8 mouse cellular contexts compared by ENCODE assay signal in the genomic region with DNA sequence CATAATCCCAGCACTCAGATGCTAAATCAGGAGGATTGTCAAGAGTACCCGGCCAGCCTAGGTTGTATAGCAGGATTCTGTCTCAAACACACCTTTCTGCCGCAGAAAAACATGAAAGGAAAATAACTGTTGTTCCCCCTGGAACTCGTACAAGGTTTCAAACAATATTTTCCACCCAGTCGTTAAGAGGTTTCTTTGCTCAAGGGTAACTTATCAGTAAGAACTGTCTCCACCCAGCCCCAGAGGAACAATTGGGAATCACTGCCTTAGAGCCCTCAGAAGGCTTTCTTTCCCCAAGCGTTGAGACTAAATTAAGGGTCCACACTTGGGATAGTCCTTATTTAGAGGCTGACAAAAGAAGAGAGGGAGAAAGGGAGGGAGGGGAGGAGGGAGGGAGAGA. TPM values are rescaled to one million over a fixed set of nuclear protein-coding genes. Genes with fewer than 3 reads are reported as not detected.
A peak's percentile ranks its signal among the peaks of the same experiment; 100 is the strongest.
DNase-seq lines count a peak whose midpoint lies in the region; ATAC-seq and TF ChIP-seq lines count a peak whose summit lies in the region.

No protein-coding gene starts in this region.

- WGBS in heart, embryonic 14.5 days = 18% methylated on average over 5 of the region's 5 CpGs
- 27% methylated on average over 5 of the region's 5 CpGs for WGBS in liver, postnatal 0 days (ENCODE audit: insufficient replicate concordance)

- no peak for TF ChIP-seq POLR2A in CH12.LX (IDR thresholded peaks at IDR 0.05; ENCODE audit: low read depth, low read length)

- H3K36me3 ChIP-seq in CH12.LX (replicated peaks in 1 of 2; ENCODE audit: control insufficient read depth in 1 of 2, insufficient read depth in 1 of 2, low read length in 1 of 2) = peaks cover 0 to under 1% of the 10 kb centered on the region in 2 experiments
- no peaks in the 10 kb centered on the region for H3K36me3 ChIP-seq in heart, embryonic 14.5 days (ENCODE audit: control insufficient read depth, insufficient read depth, low read length)
- no peaks in the 10 kb centered on the region for H3K36me3 ChIP-seq in liver, postnatal 0 days (replicated peaks; ENCODE audit: insufficient read depth, low read length)

- H3K27ac ChIP-seq in CH12.LX (ENCODE audit: insufficient read depth, low read depth) = no peak overlapping the region
- peak overlapping the region; percentile 64 to 94 for H3K27ac ChIP-seq in heart, embryonic 14.5 days (replicated peaks in 1 of 2; ENCODE audit: control insufficient read depth in 1 of 2, insufficient read depth in 1 of 2, low read depth in 2 of 2, low read length in 2 of 2)
- H3K27ac ChIP-seq in liver, postnatal 0 days (ENCODE audit: low read depth) = peak overlapping the region; percentile 98

- DNase-seq in adrenal gland, adult 2 months = peak; percentile 21
- DNase-seq in adrenal gland, postnatal 36 days = no peak
- DNase-seq in CH12.LX (ENCODE audit: extremely low read depth) = no peak
- DNase-seq in liver, postnatal 0 days = no peak
- DNase-seq in urinary bladder, postnatal 25 days (ENCODE audit: low spot score) = no peak

- peaks cover 25 to 60% of the 10 kb centered on the region in 2 experiments for H3K4me1 ChIP-seq in CH12.LX (ENCODE audit: control insufficient read depth in 1 of 2, insufficient read depth in 2 of 2)
- H3K4me1 ChIP-seq in heart, embryonic 14.5 days (ENCODE audit: control insufficient read depth in 2 of 2, insufficient read depth in 2 of 2, low read length in 2 of 2) = peaks cover 33 to 44% of the 10 kb centered on the region in 2 experiments
- H3K4me1 ChIP-seq in liver, postnatal 0 days (ENCODE audit: insufficient read depth) = peaks cover 60% of the 10 kb centered on the region

- peaks cover 8% of the 10 kb centered on the region for H3K9me3 ChIP-seq in CH12.LX (replicated peaks; ENCODE audit: low read length)
- no peaks in the 10 kb centered on the region for H3K9me3 ChIP-seq in heart, embryonic 14.5 days (ENCODE audit: control insufficient read depth, low read length)
- no peaks in the 10 kb centered on the region for H3K9me3 ChIP-seq in liver, postnatal 0 days (ENCODE audit: low read length)

- dilution Hi-C loops in CH12.LX (cut with MboI; ENCODE audit: extremely low pct_ligation_motif_present, extremely low pct_unique_long_range_greater_than_20kb, low sequenced_read_pairs) = no loop called here

- TF ChIP-seq RAD21 in CH12.LX (IDR thresholded peaks at IDR 0.05; ENCODE audit: low read depth, low read length) = no peak

- 0 out of 2 replicates have a peak overlapping the region, but pooled peaks have one; percentile 25 for H3K9ac ChIP-seq in CH12.LX (ENCODE audit: insufficient read depth, low read depth)
- H3K9ac ChIP-seq in heart, embryonic 14.5 days (ENCODE audit: low read length) = no peak overlapping the region
- no peak overlapping the region for H3K9ac ChIP-seq in liver, postnatal 0 days (replicated peaks)

- ATAC-seq in heart, embryonic 14.5 days (ENCODE audit: insufficient number of reproducible peaks, insufficient read depth, low FRiP score, low read depth) = no peak
- ATAC-seq in liver, postnatal 0 days = no peak
- no peak for ATAC-seq in cerebellum, adult (ENCODE audit: insufficient number of reproducible peaks, low FRiP score, low TSS enrichment)
- no peak for ATAC-seq in erythroid progenitor cell, adult 5-6 weeks (replicated peaks; ENCODE audit: low FRiP score, poor library complexity, severe bottlenecking)

- H3K27me3 ChIP-seq in CH12.LX (replicated peaks) = no peaks in the 10 kb centered on the region
- H3K27me3 ChIP-seq in heart, embryonic 14.5 days (ENCODE audit: control insufficient read depth, insufficient read depth, low read length) = no peaks in the 10 kb centered on the region
- H3K27me3 ChIP-seq in liver, postnatal 0 days (ENCODE audit: insufficient read depth, low read length) = no peaks in the 10 kb centered on the region

- H3K79me2 ChIP-seq in CH12.LX (replicated peaks; ENCODE audit: control insufficient read depth, extremely low read depth, insufficient read depth, poor library complexity, severe bottlenecking) = no peaks in the 10 kb centered on the region

- in situ Hi-C loops in CH12.LX (cut with MboI; ENCODE audit: low pct_ligation_motif_present, low pct_unique_long_range_greater_than_20kb, low sequenced_read_pairs) = no loop called here

- no peak for TF ChIP-seq CTCF in CH12.LX (conservative IDR thresholded peaks at IDR 0.05 in 1 of 2, IDR thresholded peaks at IDR 0.05 in 1 of 2; ENCODE audit: low read depth in 2 of 2, low read length in 2 of 2)
- TF ChIP-seq CTCF in liver, postnatal 0 days (IDR thresholded peaks at IDR 0.05; ENCODE audit: low read depth) = no peak

- H3K4me3 ChIP-seq in CH12.LX (replicated peaks in 1 of 3; ENCODE audit: low read depth in 2 of 3, low read length in 2 of 3, poor library complexity in 1 of 3) = no peak overlapping the region
- no peak overlapping the region for H3K4me3 ChIP-seq in heart, embryonic 14.5 days (ENCODE audit: control insufficient read depth in 1 of 2, insufficient read depth in 1 of 2, low read depth in 1 of 2, low read length in 2 of 2)
- H3K4me3 ChIP-seq in liver, postnatal 0 days (ENCODE audit: low read depth, low read length) = no peak overlapping the region

- no peak overlapping the region; the same call in 1 of the 2 replicates for H3K4me2 ChIP-seq in CH12.LX (ENCODE audit: insufficient read depth, low read depth, poor library complexity, severe bottlenecking)
- H3K4me2 ChIP-seq in heart, embryonic 14.5 days (ENCODE audit: low read length) = no peak overlapping the region
- H3K4me2 ChIP-seq in liver, postnatal 0 days (ENCODE audit: low read depth, low read length) = peak overlapping the region; percentile 59; the same call in 1 of the 2 replicates

- TF ChIP-seq EP300 in CH12.LX (IDR thresholded peaks at IDR 0.05; ENCODE audit: low read length) = no peak
- no peak for TF ChIP-seq EP300 in liver, postnatal 0 days (IDR thresholded peaks at IDR 0.05; ENCODE audit: low read depth)

TF ChIP-seq in CH12.LX, 34 proteins besides CTCF, POLR2A, EP300 and RAD21:
- TF ChIP-seq MAX (IDR thresholded peaks at IDR 0.05; ENCODE audit: low read length) = no peak
- TF ChIP-seq UBTF (IDR thresholded peaks at IDR 0.05; ENCODE audit: low read depth, low read length) = no peak
- TF ChIP-seq ZC3H11A (IDR thresholded peaks at IDR 0.05; ENCODE audit: low read depth, low read length) = no peak
- TF ChIP-seq CHD1 (IDR thresholded peaks at IDR 0.05; ENCODE audit: low read depth, low read length) = no peak
- TF ChIP-seq USF1 (IDR thresholded peaks at IDR 0.05; ENCODE audit: low read depth, low read length) = no peak
- TF ChIP-seq TCF12 (IDR thresholded peaks at IDR 0.05; ENCODE audit: low read depth, low read length) = no peak
- no peak for TF ChIP-seq PAX5 (IDR thresholded peaks at IDR 0.05; ENCODE audit: low read length)
- TF ChIP-seq SIN3A (IDR thresholded peaks at IDR 0.05; ENCODE audit: low read length) = no peak
- no peak for TF ChIP-seq NELFE (IDR thresholded peaks at IDR 0.05; ENCODE audit: low read depth, low read length)
- no peak for TF ChIP-seq BHLHE40 (IDR thresholded peaks at IDR 0.05; ENCODE audit: low read depth, low read length)
- no peak for TF ChIP-seq ELF1 (IDR thresholded peaks at IDR 0.05; ENCODE audit: low read depth, low read length)
- no peak for TF ChIP-seq E2F4 (IDR thresholded peaks at IDR 0.05; ENCODE audit: insufficient replicate concordance, low read depth, low read length)
- no peak for TF ChIP-seq ZNF384 (IDR thresholded peaks at IDR 0.05; ENCODE audit: low read depth, low read length)
- no peak for TF ChIP-seq USF2 (conservative IDR thresholded peaks at IDR 0.05; ENCODE audit: low read depth, low read length)
- no peak for TF ChIP-seq MEF2A (IDR thresholded peaks at IDR 0.05; ENCODE audit: borderline replicate concordance, low read depth, low read length)
- no peak for TF ChIP-seq MXI1 (IDR thresholded peaks at IDR 0.05; ENCODE audit: low read depth, low read length)
- TF ChIP-seq JUND (conservative IDR thresholded peaks at IDR 0.05; ENCODE audit: low read depth, low read length) = no peak
- no peak for TF ChIP-seq SMC3 (IDR thresholded peaks at IDR 0.05; ENCODE audit: low read depth, low read length)
- no peak for TF ChIP-seq CHD2 (IDR thresholded peaks at IDR 0.05; ENCODE audit: low read length)

RNA-seq across cellular contexts. Expression of a gene that starts 34.4 kb away (rescaled TPM):
- 10 to 100 TPM; 60.9 to 62.4 TPM for total RNA-seq in adrenal gland, adult 2 months (2021)
- polyA plus RNA-seq in adrenal gland, adult 2 months (2012; rRNA removed) = 16.4 and 21.6 TPM in 2 replicates
- total RNA-seq in adrenal gland, postnatal 36 days (2021) = 10 to 100 TPM; 54.0 to 74.3 TPM
- total RNA-seq in CH12.LX (2012; rRNA removed) (20.4 and 35.4 TPM in 2 replicates), CH12.LX (2014; rRNA removed) (4.2 and 4.4 TPM in 2 replicates)
- polyA plus RNA-seq in CH12.LX (2012; ENCODE audit: insufficient read length, low read depth) = 29.7 and 44.8 TPM in 2 replicates
- polyA plus RNA-seq in heart, embryonic 14.5 days (2014; fragmentation: Nextera tagmentation; extraction: Ambion mirVana) = 40.8 and 47.0 TPM in 2 replicates
- 5.6 and 6.6 TPM in 2 replicates for polyA plus RNA-seq in liver, postnatal 0 days (2015; fragmentation: Nextera tagmentation; extraction: Ambion mirVana)
- total RNA-seq in erythroid progenitor cell, adult 5-6 weeks (2015; ENCODE audit: low replicate concordance) = 260 and 305 TPM in 2 replicates
- 311 and 332 TPM in 2 replicates for total RNA-seq in erythroid progenitor cell, adult 5-6 weeks (2017; ENCODE audit: low replicate concordance)

RNA-seq across cellular contexts. Expression of a gene that starts 56.2 kb away (rescaled TPM):
- total RNA-seq in adrenal gland, adult 2 months (2021) = not detected
- not detected in 2 replicates for polyA plus RNA-seq in adrenal gland, adult 2 months (2012; rRNA removed)
- total RNA-seq in adrenal gland, postnatal 36 days (2021) = not detected
- total RNA-seq in CH12.LX (2012; rRNA removed) = not detected in 2 replicates
- total RNA-seq in CH12.LX (2014; rRNA removed) = not detected in 2 replicates
- not detected in 2 replicates for polyA plus RNA-seq in CH12.LX (2012; ENCODE audit: insufficient read length, low read depth)
- polyA plus RNA-seq in heart, embryonic 14.5 days (2014; fragmentation: Nextera tagmentation; extraction: Ambion mirVana) = not detected in 2 replicates
- 0.47 and 0.67 TPM in 2 replicates for polyA plus RNA-seq in liver, postnatal 0 days (2015; fragmentation: Nextera tagmentation; extraction: Ambion mirVana)
- not detected in 2 replicates for total RNA-seq in erythroid progenitor cell, adult 5-6 weeks (2015; ENCODE audit: low replicate concordance)
- not detected in 2 replicates for total RNA-seq in erythroid progenitor cell, adult 5-6 weeks (2017; ENCODE audit: low replicate concordance)
